Mouse (Mus musculus): ENCODE data around the gene Nfia. TPM values are rescaled to one million over a fixed set of nuclear protein-coding genes. Genes with fewer than 3 reads are reported as not detected.
A peak's percentile ranks its signal among the peaks of the same experiment; 100 is the strongest.

The Nfia gene
- polyA plus RNA-seq, 1 experiment from 2014 or later, result 42.0 TPM

GRCm38 (mm10) chr4:98008814-98009368, 236.4 kb downstream of the Nfia start:
- H3K27ac ChIP-seq (ENCODE audit: poor library complexity, severe bottlenecking), result peak overlapping the region; percentile 50
- 65% methylated on average over 4 of the region's 4 CpGs for WGBS

DNA sequence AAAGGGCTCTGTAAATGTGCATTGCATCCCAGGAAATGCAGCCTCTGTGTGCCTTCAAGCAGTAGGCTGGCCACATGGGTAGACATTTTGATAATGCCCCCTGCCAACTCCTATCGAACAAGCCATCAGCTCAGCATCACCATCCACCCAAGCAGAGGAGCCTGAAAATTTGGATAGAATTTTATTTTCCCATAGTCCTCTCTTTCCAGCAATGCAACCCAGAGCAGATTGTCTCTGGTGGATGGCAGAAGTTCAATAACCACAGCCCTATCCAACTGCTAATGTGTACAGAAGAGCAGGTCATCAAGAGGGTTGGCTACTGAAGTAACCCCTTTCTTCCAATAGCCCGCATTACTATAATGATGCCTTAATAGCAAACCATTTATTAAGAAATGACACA, 237.4 kb downstream of the Nfia start:
- no peak overlapping the region for H3K9ac ChIP-seq
- H3K27ac ChIP-seq (ENCODE audit: poor library complexity, severe bottlenecking), result peak overlapping the region; percentile 2; the same call in 1 of the 2 replicates
- H3K9me3 ChIP-seq (replicated peaks), result no peaks in the 10 kb centered on the region
- peaks cover 10% of the 10 kb centered on the region for H3K36me3 ChIP-seq
- peaks cover 8% of the 10 kb centered on the region for H3K4me1 ChIP-seq (replicated peaks)
- no peak overlapping the region for H3K4me3 ChIP-seq
- WGBS, result 94% methylated on average over 2 of the region's 2 CpGs
- no peak overlapping the region for H3K4me2 ChIP-seq
- ATAC-seq (ENCODE audit: insufficient number of reproducible peaks, low FRiP score), result no peak
- H3K27me3 ChIP-seq (replicated peaks), result no peaks in the 10 kb centered on the region

More at GRCm38 (mm10) chr4:98008814-98009368, 236.4 kb downstream of the Nfia start:
- Histone ChIP-seq H3K36me3 (no peaks in the 10 kb centered on the region; the same call in 1 of the 2 replicates), H3K4me1 (replicated peaks) (peaks cover 19% of the 10 kb centered on the region), H3K9ac (no peak overlapping the region), H3K27me3 (replicated peaks) (no peaks in the 10 kb centered on the region), H3K4me2 (no peak overlapping the region), H3K4me3 (no peak overlapping the region), H3K9me3 (replicated peaks) (no peaks in the 10 kb centered on the region)
- no peak for ATAC-seq (ENCODE audit: insufficient number of reproducible peaks, low FRiP score)

DNA sequence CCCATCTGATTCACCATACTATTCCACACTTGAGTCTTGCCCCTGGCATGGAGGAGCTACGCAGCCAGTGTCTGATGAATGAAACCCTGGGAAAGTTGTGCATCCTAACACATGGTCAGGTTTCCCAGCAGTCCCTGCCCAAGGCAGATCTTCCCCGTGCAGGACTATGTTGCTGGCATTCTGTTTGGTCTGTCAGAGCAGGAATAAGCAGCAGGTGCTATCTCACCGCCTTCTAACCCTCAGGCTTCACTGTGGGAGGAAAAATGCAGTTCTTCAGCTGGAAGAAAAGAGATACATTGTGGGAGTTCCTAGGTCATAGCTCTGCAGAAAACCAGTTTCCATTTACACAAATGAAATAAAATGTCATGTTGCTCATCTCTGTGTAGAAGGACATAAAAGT, 247.3 kb downstream of the Nfia start:
- ATAC-seq (ENCODE audit: insufficient number of reproducible peaks, low FRiP score), result no peak
- H3K4me3 ChIP-seq, result no peak overlapping the region
- no peak overlapping the region for H3K4me2 ChIP-seq
- H3K4me1 ChIP-seq (replicated peaks), result no peaks in the 10 kb centered on the region
- H3K27me3 ChIP-seq (replicated peaks), result no peaks in the 10 kb centered on the region
- 75% methylated on average over 3 of the region's 3 CpGs for WGBS
- H3K9ac ChIP-seq, result no peak overlapping the region
- H3K36me3 ChIP-seq, result peaks cover 58% of the 10 kb centered on the region
- H3K9me3 ChIP-seq (replicated peaks), result no peaks in the 10 kb centered on the region
- no peak overlapping the region for H3K27ac ChIP-seq (ENCODE audit: poor library complexity, severe bottlenecking)

GRCm38 (mm10) chr4:98020836-98021235, 248.3 kb downstream of the Nfia start:
- 88% methylated on average over 7 of the region's 7 CpGs for WGBS
- Histone ChIP-seq H3K4me2 (no peak overlapping the region), H3K4me1 (replicated peaks) (no peaks in the 10 kb centered on the region), H3K27ac (ENCODE audit: poor library complexity, severe bottlenecking) (no peak overlapping the region), H3K27me3 (replicated peaks) (no peaks in the 10 kb centered on the region), H3K9ac (no peak overlapping the region), H3K36me3 (peaks cover 49% of the 10 kb centered on the region), H3K4me3 (no peak overlapping the region), H3K9me3 (replicated peaks) (no peaks in the 10 kb centered on the region)
- ATAC-seq (ENCODE audit: insufficient number of reproducible peaks, low FRiP score), result no peak

GRCm38 (mm10) chr4:98023245-98023792, 250.8 kb downstream of the Nfia start:
- ATAC-seq (ENCODE audit: insufficient number of reproducible peaks, low FRiP score), result no peak
- Histone ChIP-seq H3K4me2 (no peak overlapping the region), H3K9me3 (replicated peaks) (no peaks in the 10 kb centered on the region), H3K4me1 (replicated peaks) (no peaks in the 10 kb centered on the region), H3K9ac (no peak overlapping the region), H3K36me3 (peaks cover 29% of the 10 kb centered on the region), H3K4me3 (no peak overlapping the region), H3K27ac (ENCODE audit: poor library complexity, severe bottlenecking) (no peak overlapping the region), H3K27me3 (replicated peaks) (no peaks in the 10 kb centered on the region)
- 87% methylated on average over 6 of the region's 6 CpGs for WGBS

GRCm38 (mm10) chr4:98027412-98027811, 254.9 kb downstream of the Nfia start:
- ATAC-seq (ENCODE audit: insufficient number of reproducible peaks, low FRiP score), result no peak
- no peaks in the 10 kb centered on the region for H3K4me1 ChIP-seq (replicated peaks)
- no peak overlapping the region for H3K4me2 ChIP-seq
- WGBS, result 84% methylated on average over 4 of the region's 4 CpGs
- no peak overlapping the region for H3K27ac ChIP-seq (ENCODE audit: poor library complexity, severe bottlenecking)
- H3K4me3 ChIP-seq, result no peak overlapping the region
- no peaks in the 10 kb centered on the region for H3K9me3 ChIP-seq (replicated peaks)
- H3K36me3 ChIP-seq, result peaks cover 13% of the 10 kb centered on the region
- H3K9ac ChIP-seq, result no peak overlapping the region
- H3K27me3 ChIP-seq (replicated peaks), result no peaks in the 10 kb centered on the region

- Histone ChIP-seq H3K4me2 (no peak overlapping the region), H3K9me3 (replicated peaks) (no peaks in the 10 kb centered on the region), H3K4me3 (no peak overlapping the region), H3K9ac (no peak overlapping the region), H3K4me1 (replicated peaks) (no peaks in the 10 kb centered on the region), H3K27ac (ENCODE audit: poor library complexity, severe bottlenecking) (no peak overlapping the region), H3K36me3 (peaks cover 13% of the 10 kb centered on the region; the same call in 1 of the 2 replicates), H3K27me3 (replicated peaks) (no peaks in the 10 kb centered on the region)
- no peak for ATAC-seq (ENCODE audit: insufficient number of reproducible peaks, low FRiP score)
- WGBS, result 62% methylated on average over 3 of the region's 3 CpGs
Measured at GRCm38 (mm10) chr4:98031871-98032270, 259.3 kb downstream of the Nfia start.

DNA sequence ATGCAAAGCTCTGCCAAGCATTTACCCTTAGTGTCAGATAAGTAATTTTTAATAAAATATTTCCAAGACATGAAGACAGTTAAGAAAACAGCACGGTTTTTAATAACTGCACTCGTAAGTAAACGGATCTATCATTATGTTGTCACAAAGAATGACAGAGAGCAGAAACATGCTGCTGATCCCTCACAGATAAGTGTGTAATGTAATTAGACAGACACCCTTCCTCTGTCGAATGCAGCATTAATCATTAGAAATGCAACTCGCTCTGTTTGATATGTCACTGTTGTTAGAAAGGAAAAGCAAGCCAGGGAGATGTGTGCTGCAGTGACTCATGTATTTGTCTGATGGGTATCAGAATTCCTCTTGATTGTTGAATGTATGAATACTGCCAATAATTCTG, 259.8 kb downstream of the Nfia start:
- H3K36me3 ChIP-seq, result peaks cover 11% of the 10 kb centered on the region; the same call in 1 of the 2 replicates
- no peaks in the 10 kb centered on the region for H3K9me3 ChIP-seq (replicated peaks)
- ATAC-seq (ENCODE audit: insufficient number of reproducible peaks, low FRiP score), result no peak
- WGBS, result 64% methylated on average over 5 of the region's 5 CpGs
- H3K27ac ChIP-seq (ENCODE audit: poor library complexity, severe bottlenecking), result no peak overlapping the region
- no peaks in the 10 kb centered on the region for H3K4me1 ChIP-seq (replicated peaks)
- no peaks in the 10 kb centered on the region for H3K27me3 ChIP-seq (replicated peaks)
- no peak overlapping the region for H3K9ac ChIP-seq
- H3K4me3 ChIP-seq, result no peak overlapping the region
- no peak overlapping the region for H3K4me2 ChIP-seq

GRCm38 (mm10) chr4:98039095-98039494, 266.6 kb downstream of the Nfia start:
- H3K27me3 ChIP-seq (replicated peaks), result no peaks in the 10 kb centered on the region
- H3K36me3 ChIP-seq, result peaks cover 3% of the 10 kb centered on the region; the same call in 1 of the 2 replicates
- ATAC-seq (ENCODE audit: insufficient number of reproducible peaks, low FRiP score), result no peak
- H3K9ac ChIP-seq, result no peak overlapping the region
- 75% methylated on average over 5 of the region's 5 CpGs for WGBS
- H3K27ac ChIP-seq (ENCODE audit: poor library complexity, severe bottlenecking), result no peak overlapping the region
- H3K4me1 ChIP-seq (replicated peaks), result 0 out of 2 replicates have a peak, but pooled peaks cover 2% of the 10 kb centered on the region
- H3K4me2 ChIP-seq, result no peak overlapping the region
- no peak overlapping the region for H3K4me3 ChIP-seq
- no peaks in the 10 kb centered on the region for H3K9me3 ChIP-seq (replicated peaks)

DNA sequence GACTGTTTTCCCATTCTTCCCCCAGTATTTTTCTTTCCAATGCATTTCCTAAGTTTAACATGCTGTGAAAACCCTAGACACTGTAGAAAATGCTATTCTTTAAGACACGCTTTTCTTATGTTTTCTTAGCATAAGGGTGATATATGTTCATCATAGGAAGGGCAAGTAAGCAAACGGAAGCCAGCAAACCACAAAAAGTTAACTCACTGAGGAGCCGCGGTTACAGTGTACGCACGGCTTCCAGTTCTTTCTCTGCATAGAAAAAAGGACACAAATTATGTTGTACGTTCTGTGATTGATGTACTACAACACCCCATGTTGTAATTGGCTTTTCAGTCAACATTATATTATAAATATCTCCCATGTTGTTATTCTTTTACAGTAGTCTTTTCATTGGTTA, 267.6 kb downstream of the Nfia start:
- Histone ChIP-seq H3K4me3 (no peak overlapping the region), H3K4me2 (no peak overlapping the region), H3K9ac (no peak overlapping the region), H3K9me3 (replicated peaks) (no peaks in the 10 kb centered on the region), H3K4me1 (replicated peaks) (0 out of 2 replicates have a peak, but pooled peaks cover 2% of the 10 kb centered on the region), H3K36me3 (no peaks in the 10 kb centered on the region; the same call in 1 of the 2 replicates), H3K27ac (ENCODE audit: poor library complexity, severe bottlenecking) (no peak overlapping the region), H3K27me3 (replicated peaks) (no peaks in the 10 kb centered on the region)
- ATAC-seq (ENCODE audit: insufficient number of reproducible peaks, low FRiP score), result no peak
- WGBS, result 81% methylated on average over 7 of the region's 7 CpGs

- H3K27me3 ChIP-seq (replicated peaks), result no peaks in the 10 kb centered on the region
- 84% methylated on average over 8 of the region's 8 CpGs for WGBS
Measured at GRCm38 (mm10) chr4:98044611-98045010, 272.1 kb downstream of the Nfia start.

More at GRCm38 (mm10) chr4:98044611-98045010, 272.1 kb downstream of the Nfia start:
- Histone ChIP-seq H3K36me3 (peaks cover 5% of the 10 kb centered on the region; the same call in 1 of the 2 replicates), H3K9ac (no peak overlapping the region), H3K27ac (ENCODE audit: poor library complexity, severe bottlenecking) (no peak overlapping the region), H3K4me3 (no peak overlapping the region), H3K4me1 (replicated peaks) (peaks cover 7% of the 10 kb centered on the region; the same call in 1 of the 2 replicates), H3K4me2 (no peak overlapping the region), H3K9me3 (replicated peaks) (no peaks in the 10 kb centered on the region)
- ATAC-seq (ENCODE audit: insufficient number of reproducible peaks, low FRiP score), result no peak

Data from heart, embryonic 12.5 days (tissue).